Mouse (Mus musculus): ENCODE data around the gene Mocs2. TPM values are rescaled to one million over a fixed set of nuclear protein-coding genes. Genes with fewer than 3 reads are reported as not detected.

Mocs2 gene
- polyA plus RNA-seq, 1 experiment from 2014 or later: 64.0 TPM

- 64% methylated on average over 3 of the region's 3 CpGs for WGBS (ENCODE audit: insufficient replicate concordance)
- no peaks in the 10 kb centered on the region for H3K36me3 ChIP-seq (replicated peaks)
- no peaks in the 10 kb centered on the region for H3K4me1 ChIP-seq (replicated peaks)
- no peaks in the 10 kb centered on the region for H3K27me3 ChIP-seq
- H3K27ac ChIP-seq (replicated peaks): no peak overlapping the region
- H3K4me2 ChIP-seq: no peak overlapping the region
- no peak overlapping the region for H3K4me3 ChIP-seq (replicated peaks)
- ATAC-seq (ENCODE audit: insufficient read depth): no peak
- H3K9me3 ChIP-seq (replicated peaks): no peaks in the 10 kb centered on the region
- no peak overlapping the region for H3K9ac ChIP-seq
Observed at GRCm38 (mm10) chr13:114854428-114854827, 36.4 kb downstream of the Mocs2 start.

- WGBS (ENCODE audit: insufficient replicate concordance): 42% methylated on average over 15 of the region's 15 CpGs
- no peak for ATAC-seq (ENCODE audit: insufficient read depth)
Observed at GRCm38 (mm10) chr13:114855573-114856268, 37.7 kb downstream of the Mocs2 start.

DNA sequence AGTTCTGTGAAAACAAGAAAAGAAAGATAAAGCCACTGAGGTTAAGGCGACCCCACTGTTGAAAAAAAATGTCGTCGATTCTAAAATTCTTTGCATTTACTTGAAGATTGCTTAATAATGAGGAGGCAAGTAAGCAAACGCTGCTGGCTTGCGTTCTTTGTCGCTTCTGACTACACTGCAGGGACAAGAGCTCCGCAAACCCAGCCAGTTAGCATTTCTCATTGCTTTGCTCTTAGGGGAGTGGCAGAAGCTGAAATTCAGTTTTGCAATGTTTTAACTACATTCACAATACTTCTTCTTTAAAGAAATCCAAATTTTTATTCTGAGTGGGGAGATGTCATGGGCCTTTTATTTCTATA lies 38.2 kb downstream of the Mocs2 start:
- no peaks in the 10 kb centered on the region for H3K9me3 ChIP-seq (replicated peaks)
- H3K4me3 ChIP-seq (replicated peaks): no peak overlapping the region
- H3K4me2 ChIP-seq: no peak overlapping the region
- no peak for ATAC-seq (ENCODE audit: insufficient read depth)
- H3K4me1 ChIP-seq (replicated peaks): no peaks in the 10 kb centered on the region
- no peaks in the 10 kb centered on the region for H3K36me3 ChIP-seq (replicated peaks)
- H3K27ac ChIP-seq (replicated peaks): no peak overlapping the region
- no peaks in the 10 kb centered on the region for H3K27me3 ChIP-seq
- WGBS (ENCODE audit: insufficient replicate concordance): 49% methylated on average over 7 of the region's 7 CpGs
- H3K9ac ChIP-seq: no peak overlapping the region

More at GRCm38 (mm10) chr13:114855573-114856268, 37.7 kb downstream of the Mocs2 start:
- H3K4me2 ChIP-seq: no peak overlapping the region
- H3K36me3 ChIP-seq (replicated peaks): no peaks in the 10 kb centered on the region
- no peak overlapping the region for H3K9ac ChIP-seq
- no peak overlapping the region for H3K4me3 ChIP-seq (replicated peaks)
- no peaks in the 10 kb centered on the region for H3K9me3 ChIP-seq (replicated peaks)
- H3K27me3 ChIP-seq: no peaks in the 10 kb centered on the region
- no peak overlapping the region for H3K27ac ChIP-seq (replicated peaks)
- H3K4me1 ChIP-seq (replicated peaks): no peaks in the 10 kb centered on the region

GRCm38 (mm10) chr13:114857525-114857924 lies 39.5 kb downstream of the Mocs2 start:
- H3K9ac ChIP-seq: no peak overlapping the region
- no peaks in the 10 kb centered on the region for H3K27me3 ChIP-seq
- H3K4me1 ChIP-seq (replicated peaks): no peaks in the 10 kb centered on the region
- H3K4me2 ChIP-seq: no peak overlapping the region
- no peaks in the 10 kb centered on the region for H3K9me3 ChIP-seq (replicated peaks)
- H3K36me3 ChIP-seq (replicated peaks): no peaks in the 10 kb centered on the region
- no peak for ATAC-seq (ENCODE audit: insufficient read depth)
- no peak overlapping the region for H3K4me3 ChIP-seq (replicated peaks)
- no peak overlapping the region for H3K27ac ChIP-seq (replicated peaks)
- whole genome bisulfite sequencing (ENCODE audit: insufficient replicate concordance): 64% methylated on average over 4 of the region's 4 CpGs

DNA sequence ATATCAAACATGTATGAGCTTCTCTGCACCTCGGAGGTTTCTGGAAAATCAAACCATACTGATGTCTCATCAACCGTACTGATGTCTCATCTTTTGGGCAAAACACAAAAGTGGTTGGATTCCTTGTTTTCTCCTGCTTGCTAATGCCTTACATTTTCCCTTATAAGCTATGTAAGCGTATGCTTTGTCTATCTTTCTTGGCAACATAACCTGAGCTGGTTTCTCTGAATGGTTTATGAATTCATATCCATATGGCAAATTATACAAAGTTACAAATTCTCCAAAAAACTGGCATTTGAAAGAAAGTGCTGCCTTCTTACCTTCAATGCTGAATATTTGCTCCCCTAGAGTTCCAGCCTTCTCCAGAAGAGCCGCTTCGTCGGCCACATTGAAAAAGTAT lies 56.7 kb downstream of the Mocs2 start:
- Histone ChIP-seq H3K9me3 (replicated peaks) (no peaks in the 10 kb centered on the region), H3K4me1 (replicated peaks) (no peaks in the 10 kb centered on the region), H3K27ac (replicated peaks) (no peak overlapping the region), H3K27me3 (no peaks in the 10 kb centered on the region), H3K9ac (no peak overlapping the region), H3K36me3 (replicated peaks) (no peaks in the 10 kb centered on the region), H3K4me3 (replicated peaks) (no peak overlapping the region), H3K4me2 (no peak overlapping the region)
- WGBS (ENCODE audit: insufficient replicate concordance): 69% methylated on average over 6 of the region's 6 CpGs
- no peak for ATAC-seq (ENCODE audit: insufficient read depth)

GRCm38 (mm10) chr13:114876005-114876520 lies 58.0 kb downstream of the Mocs2 start:
- no peak overlapping the region for H3K4me2 ChIP-seq
- no peak for ATAC-seq (ENCODE audit: insufficient read depth)
- no peak overlapping the region for H3K27ac ChIP-seq (replicated peaks)
- 64% methylated on average over 2 of the region's 2 CpGs for WGBS (ENCODE audit: insufficient replicate concordance)
- H3K4me3 ChIP-seq (replicated peaks): no peak overlapping the region
- no peaks in the 10 kb centered on the region for H3K9me3 ChIP-seq (replicated peaks)
- no peaks in the 10 kb centered on the region for H3K4me1 ChIP-seq (replicated peaks)
- H3K9ac ChIP-seq: no peak overlapping the region
- no peaks in the 10 kb centered on the region for H3K36me3 ChIP-seq (replicated peaks)
- no peaks in the 10 kb centered on the region for H3K27me3 ChIP-seq

DNA sequence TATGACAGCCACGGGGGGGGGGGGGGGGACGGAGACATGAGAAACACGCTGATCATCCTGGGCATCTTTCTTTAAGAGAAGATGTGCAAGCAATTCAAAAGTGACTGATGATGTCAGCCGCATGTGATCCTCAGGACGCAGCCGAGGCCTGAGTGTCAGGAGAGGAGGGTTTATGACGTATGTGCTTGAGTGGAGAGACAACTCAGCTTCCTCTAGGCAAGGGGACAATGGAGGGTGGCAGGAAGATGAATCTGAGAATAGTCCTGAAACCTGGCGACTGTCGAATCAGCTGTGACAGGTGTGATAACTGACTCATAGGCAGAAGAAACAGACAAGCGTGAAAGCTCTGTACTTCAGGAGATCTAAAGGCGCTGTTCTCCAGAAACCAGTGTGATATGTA lies 60.6 kb downstream of the Mocs2 start:
- ATAC-seq (ENCODE audit: insufficient read depth): no peak
- H3K9ac ChIP-seq: no peak overlapping the region
- no peaks in the 10 kb centered on the region for H3K36me3 ChIP-seq (replicated peaks)
- no peaks in the 10 kb centered on the region for H3K27me3 ChIP-seq
- no peak overlapping the region for H3K27ac ChIP-seq (replicated peaks)
- H3K4me2 ChIP-seq: no peak overlapping the region
- no peaks in the 10 kb centered on the region for H3K4me1 ChIP-seq (replicated peaks)
- no peak overlapping the region for H3K4me3 ChIP-seq (replicated peaks)
- no peaks in the 10 kb centered on the region for H3K9me3 ChIP-seq (replicated peaks)
- 63% methylated on average over 11 of the region's 11 CpGs for WGBS (ENCODE audit: insufficient replicate concordance)

Other genes with a start within 250 kb of the Mocs2 start
- 0.54 and 0.74 TPM in 2 replicates for gene Itga2, start 113.9 kb downstream of the Mocs2 start, polyA plus RNA-seq (2015; fragmentation: Nextera tagmentation; extraction: Ambion mirVana)